Mouse (Mus musculus) neutrophil, adult 65 days (primary cell): Measurements from ENCODE around the gene Tmem179. TPM values are rescaled to one million over a fixed set of nuclear protein-coding genes. Genes with fewer than 3 reads are reported as not detected.

Experiments used
- total RNA-seq: library from RNA; stranded (reverse); gene quantifications from 2 replicates; pipeline ENCODE4 v1.2.4, GENCODE M21; 2023

Gene Tmem179
- total RNA-seq: not detected in 2 replicates

DNA sequence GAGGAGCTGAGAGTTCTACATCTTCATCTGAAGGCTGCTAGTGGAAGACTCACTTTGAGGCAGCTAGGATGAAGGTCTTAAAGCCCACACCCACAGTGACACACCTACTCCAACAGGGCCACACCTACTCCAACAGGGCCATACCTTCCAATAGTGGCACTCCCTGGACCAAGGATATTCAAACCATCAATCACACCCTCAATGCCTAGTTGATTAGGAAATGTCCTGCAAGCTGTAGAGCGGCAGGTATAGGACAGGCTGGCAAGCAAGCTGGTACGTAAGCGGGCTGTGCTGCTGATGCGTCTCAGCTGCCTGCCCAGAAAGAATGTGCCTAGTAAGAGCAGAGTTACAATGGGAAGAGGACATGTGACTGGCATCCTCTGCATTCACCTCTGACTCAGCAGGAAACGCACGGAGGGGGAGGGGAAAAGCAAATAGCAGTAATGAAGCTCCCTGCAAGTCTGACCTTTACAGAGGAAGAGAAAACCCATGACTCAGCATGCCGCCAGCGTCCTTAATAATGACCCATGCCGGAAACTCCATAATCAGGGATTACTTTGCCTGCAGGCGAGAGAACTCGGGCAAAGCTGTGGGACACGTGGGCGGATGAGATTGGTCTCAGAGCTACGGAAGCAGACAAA is at the start of gene Tmem179:
Gene Tmem179, minus strand, starts transcription at position 51 of the 641 bp plus-strand sequence.

GRCm38 (mm10) chr12:112489134-112489533 is 27.4 kb downstream of the Tmem179 start, which contains the start of gene A530016L24Rik:
A530016L24Rik (plus strand) TSS chr12:112489448.

Other genes starting within 250 kb of the Tmem179 start
- gene A530016L24Rik, start 27.3 kb downstream of the Tmem179 start, total RNA-seq: not detected in 2 replicates
- 38.5 and 46.5 TPM in 2 replicates for gene Inf2, start 72.0 kb upstream of the Tmem179 start, total RNA-seq
- gene Adssl1, start 103.3 kb upstream of the Tmem179 start, total RNA-seq: 81.2 and 82.3 TPM in 2 replicates
- gene Siva1, start 127.9 kb upstream of the Tmem179 start, total RNA-seq: 37.4 and 47.6 TPM in 2 replicates
- 178 and 210 TPM in 2 replicates for gene Akt1, start 158.1 kb upstream of the Tmem179 start, total RNA-seq
- 15.8 and 28.5 TPM in 2 replicates for gene Zbtb42, start 162.1 kb upstream of the Tmem179 start, total RNA-seq
- gene Cep170b, start 203.7 kb upstream of the Tmem179 start, total RNA-seq: 0.50 and 1.8 TPM in 2 replicates
- 184 and 208 TPM in 2 replicates for gene Pld4, start 243.9 kb upstream of the Tmem179 start, total RNA-seq